Mouse (Mus musculus): Measurements from ENCODE around the gene Ptprs.
"Not testable (repeated sequence)": the region's sequence is repeated elsewhere in the genome, so short reads cannot be mapped to it uniquely, and the experiment has no call there.

Gene Ptprs

DNA sequence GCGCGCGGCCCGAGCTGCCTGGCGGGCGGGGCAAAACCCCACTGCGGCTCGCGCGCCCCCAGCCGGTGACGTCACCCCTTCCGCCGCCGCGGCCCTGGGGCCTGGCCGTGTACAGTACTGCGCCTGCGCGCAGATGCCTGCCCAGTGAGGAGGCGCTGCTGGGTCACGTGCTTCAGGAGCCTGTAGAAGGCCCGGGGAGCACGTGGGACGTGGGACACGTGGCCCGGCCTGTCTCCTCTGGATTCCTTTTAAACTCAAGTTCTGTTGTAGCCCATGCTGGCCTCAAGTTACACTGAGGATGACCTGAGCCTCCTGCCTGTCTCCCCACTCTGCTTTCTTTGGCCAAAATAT is at the start of gene Ptprs:
Gene Ptprs, minus strand, starts transcription at position 82 of the 351 bp plus-strand sequence.
- DNase-seq, result peak; percentile 84 to 94

GRCm38 (mm10) chr17:56524943-56525342 is 48.7 kb upstream of the Ptprs start:
- DNase-seq, result no peak

GRCm38 (mm10) chr17:56522744-56523143 is 46.5 kb upstream of the Ptprs start:
- DNase-seq, result no peak

DNA sequence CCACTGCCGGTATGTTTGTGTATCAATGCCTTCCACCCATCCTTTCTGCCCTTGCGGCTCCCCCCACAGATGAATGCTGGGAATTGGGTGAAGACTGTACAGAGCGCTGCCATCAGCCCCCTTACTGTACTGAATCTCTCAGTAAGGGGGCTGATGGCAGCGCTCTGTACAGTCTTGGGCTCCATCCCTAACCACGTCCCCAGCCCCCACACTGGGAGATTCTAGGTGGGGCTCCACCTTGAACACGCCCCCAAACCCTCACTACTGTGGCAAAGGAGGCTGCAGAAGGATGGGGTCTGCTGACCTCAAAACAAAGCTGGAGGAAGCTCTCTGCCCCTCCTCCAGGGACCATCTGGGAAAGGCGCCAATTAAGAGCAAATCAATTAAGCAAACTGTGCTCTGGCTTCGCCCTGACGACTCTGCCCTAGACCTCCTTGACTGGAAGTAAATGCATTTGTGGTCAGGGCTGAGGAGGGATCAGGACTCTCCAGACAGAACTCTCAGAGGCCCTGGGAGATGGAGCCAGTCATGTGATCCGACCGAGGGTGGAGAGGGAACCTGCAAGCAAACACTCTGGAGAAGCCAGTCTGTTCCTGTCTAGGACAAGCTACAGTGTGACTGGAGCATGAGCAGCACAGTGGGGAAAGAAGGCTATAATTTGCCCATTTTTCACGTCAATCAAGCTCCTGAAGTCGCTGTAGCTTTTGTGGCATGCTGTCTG is 39.6 kb upstream of the Ptprs start:
- peak in 1 of 2 experiments; percentile 14 for DNase-seq

DNA sequence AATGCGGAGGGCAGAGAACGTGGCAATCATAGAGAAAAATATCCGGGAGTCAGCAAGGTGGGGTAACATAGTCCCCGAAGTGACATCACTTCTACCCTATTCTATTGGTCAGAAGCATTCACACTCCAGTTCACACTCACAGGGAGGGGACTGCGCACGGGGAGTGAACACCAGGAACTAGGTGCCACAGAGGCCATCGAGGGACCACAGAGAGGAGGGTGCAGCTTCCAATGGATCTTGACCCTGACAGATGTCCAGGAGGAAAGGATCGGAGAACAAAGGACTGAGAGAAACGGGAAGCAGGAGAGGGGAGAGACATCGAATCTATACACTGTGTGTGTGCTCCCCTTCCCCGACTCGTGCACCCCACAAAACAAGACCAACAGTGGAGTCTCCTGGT is 38.6 kb upstream of the Ptprs start:
- DNase-seq, result no peak

DNA sequence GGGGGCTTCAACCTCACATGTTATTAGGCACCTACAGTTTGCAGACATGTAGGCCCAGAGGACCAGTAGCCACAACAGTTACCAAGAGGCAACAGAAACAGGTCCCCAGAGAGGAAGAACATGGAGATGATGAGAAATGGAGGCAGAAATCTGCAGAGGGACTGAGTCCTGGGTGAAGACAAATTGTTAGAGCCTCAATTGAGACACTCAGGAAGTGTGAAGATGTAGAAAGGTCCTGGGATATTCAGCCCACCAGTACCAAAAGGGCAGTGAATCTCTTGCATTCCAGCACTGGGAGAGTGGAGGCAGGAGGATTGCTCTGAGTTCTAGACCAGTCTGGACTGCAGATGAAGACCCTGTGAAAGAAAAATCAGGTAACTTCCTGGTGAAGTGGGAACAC is 38.0 kb upstream of the Ptprs start:
- DNase-seq, result no peak

DNA sequence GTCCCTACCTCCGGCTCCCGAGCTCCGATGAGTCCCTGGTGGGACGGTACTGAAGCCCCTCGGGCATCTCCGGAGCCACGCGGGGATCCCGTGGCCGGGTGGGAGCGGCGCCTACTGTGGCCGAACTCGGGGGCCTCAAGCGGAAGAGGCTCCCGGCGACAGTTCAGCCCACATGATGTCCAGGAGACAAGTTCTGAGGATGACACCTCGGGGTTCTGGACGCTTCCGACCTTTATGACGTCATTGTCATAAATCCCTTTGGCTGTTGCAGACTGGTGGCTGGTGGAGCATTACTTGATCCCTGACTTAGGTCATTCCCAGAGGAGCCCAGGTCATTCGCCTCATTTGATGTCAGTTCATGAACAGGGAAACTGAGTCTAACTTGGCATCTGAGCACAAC is 36.0 kb upstream of the Ptprs start, which contains the start of gene Znrf4:
Gene Znrf4, minus strand, starts transcription at position 122 of the 400 bp plus-strand sequence.
- DNase-seq, result no peak

GRCm38 (mm10) chr17:56511707-56512090 is 35.4 kb upstream of the Ptprs start:
- no peak for DNase-seq

- DNase-seq, result no peak
Observed at GRCm38 (mm10) chr17:56510970-56511706, 34.9 kb upstream of the Ptprs start.

- DNase-seq, result no peak
Observed at GRCm38 (mm10) chr17:56510473-56510969, 34.2 kb upstream of the Ptprs start.

DNA sequence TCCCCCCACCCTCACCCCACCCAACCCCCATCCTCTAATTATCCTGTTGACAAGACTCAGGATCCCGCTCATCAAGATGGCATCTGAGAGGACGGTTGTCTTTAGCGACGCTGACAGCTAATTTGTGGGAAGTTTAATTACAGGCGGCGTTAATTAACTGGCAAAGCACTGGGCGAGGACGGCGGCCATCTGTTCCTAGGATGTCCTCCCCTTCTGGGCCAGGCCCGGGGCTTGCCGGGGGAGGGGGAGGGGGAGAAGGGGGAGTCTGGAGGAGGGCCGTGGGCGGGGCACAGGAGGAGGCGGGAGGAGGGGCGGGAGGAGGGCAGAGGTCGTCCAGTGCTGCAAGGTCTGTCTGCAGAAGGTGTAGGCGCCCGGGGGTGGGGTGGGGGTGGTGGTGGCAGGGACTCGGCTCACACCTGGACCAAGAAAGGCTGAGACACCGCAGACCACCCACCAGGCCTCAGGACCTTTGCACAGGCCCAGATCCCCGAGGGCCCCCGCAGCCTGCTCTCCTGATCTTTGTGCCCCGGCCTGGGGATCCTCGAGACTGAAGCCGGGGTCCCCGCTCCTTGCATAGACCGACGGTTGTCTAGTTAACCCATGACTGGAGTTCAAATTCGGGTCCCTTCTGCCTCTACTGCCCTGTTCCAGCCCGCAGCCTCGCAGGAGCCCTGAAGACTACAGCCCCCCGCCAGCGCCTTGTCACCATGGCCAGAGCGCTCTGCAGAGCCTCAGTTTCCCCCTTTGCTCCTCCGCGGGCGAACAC is 33.6 kb upstream of the Ptprs start:
- peak; percentile 19 to 48 for DNase-seq

GRCm38 (mm10) chr17:56509021-56509640 is 32.8 kb upstream of the Ptprs start:
- DNase-seq, result no peak

DNA sequence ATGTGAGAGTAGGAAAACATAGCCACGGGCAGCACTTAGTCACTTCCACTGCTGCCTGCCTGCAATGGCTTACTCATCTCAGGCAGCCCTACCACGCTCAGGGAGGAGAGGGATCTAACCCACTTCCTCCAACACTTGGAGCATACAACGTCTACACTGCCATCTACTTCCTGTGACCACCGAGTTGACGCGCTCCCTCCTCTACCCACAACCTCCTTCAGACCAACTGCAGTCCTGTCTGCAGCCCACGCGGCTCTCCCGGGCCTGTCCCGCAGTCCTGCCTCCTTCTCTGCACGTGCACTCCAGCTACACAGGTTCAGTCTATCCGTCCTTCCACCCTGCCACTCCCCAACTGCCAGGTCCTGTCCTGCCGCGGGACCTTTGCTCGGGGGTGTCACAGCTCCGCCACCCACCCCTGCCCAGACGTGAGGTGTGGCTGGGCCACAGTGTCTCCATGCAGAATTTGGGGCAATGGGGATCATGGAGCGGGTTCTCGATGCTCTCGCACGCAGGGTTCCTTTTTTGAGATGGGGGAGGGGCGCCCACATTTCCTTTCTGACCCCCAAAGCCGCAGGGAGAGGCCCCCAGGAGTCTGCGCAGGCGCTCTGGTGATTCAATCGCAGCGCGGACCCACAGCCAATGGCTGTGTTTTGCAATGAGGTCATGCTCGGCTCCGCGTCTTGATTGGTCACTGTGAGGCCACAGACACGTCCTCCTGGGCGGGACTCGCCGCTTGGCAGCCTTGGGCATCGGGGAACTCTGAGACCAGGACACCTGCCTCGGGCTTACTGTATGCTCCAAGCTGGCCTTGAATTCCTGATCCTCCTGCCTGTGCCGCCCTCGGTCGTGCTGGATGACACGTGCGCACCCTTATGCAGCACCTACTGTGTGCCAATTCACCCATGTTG is 31.1 kb upstream of the Ptprs start:
- DNase-seq, result peak; percentile 92 to 97

- DNase-seq, result peak in 1 of 2 experiments; percentile 25
Observed at GRCm38 (mm10) chr17:56506417-56507065, 30.3 kb upstream of the Ptprs start.

DNA sequence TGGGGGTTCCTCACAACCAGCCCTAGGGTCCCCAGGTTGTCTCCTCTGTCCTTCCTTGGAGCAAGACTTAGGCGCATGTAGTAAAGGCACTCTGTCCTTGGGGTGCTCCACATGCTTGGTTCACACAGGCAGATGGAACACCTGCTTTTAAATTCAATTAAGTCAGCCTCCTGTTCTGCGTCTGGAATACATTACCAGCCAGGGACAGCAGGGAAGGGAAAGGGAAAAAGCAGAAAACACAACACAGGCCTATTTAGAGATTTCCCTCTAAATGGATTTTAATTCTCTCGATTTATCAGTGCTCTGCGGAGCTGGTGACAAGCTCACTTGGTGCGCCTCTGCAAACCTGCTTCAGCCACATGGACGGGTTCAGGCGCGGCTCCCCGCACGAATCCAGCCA is 29.1 kb upstream of the Ptprs start:
- peak in 1 of 2 experiments; percentile 7 for DNase-seq

DNA sequence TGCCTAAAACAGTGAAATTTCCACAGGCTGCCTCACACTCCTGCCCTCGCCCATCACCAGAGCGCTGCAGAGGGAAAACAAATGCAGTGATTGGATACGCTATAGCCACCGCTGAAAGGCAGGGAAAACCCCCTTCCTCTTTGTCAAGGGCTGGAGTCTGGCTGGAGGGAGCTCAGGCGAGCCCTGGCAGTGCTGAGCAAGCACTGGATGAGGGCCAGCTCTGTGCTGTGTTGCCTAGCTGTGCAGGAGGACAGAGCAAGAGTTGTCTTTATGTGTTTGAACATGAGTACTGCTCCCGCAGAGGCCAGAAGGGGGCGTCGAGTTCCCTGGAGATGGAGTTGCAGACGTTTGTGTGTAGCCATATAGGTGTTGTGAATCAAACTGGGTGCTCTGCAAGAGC is 26.2 kb upstream of the Ptprs start:
- peak in 1 of 2 experiments; percentile 62 for DNase-seq

DNA sequence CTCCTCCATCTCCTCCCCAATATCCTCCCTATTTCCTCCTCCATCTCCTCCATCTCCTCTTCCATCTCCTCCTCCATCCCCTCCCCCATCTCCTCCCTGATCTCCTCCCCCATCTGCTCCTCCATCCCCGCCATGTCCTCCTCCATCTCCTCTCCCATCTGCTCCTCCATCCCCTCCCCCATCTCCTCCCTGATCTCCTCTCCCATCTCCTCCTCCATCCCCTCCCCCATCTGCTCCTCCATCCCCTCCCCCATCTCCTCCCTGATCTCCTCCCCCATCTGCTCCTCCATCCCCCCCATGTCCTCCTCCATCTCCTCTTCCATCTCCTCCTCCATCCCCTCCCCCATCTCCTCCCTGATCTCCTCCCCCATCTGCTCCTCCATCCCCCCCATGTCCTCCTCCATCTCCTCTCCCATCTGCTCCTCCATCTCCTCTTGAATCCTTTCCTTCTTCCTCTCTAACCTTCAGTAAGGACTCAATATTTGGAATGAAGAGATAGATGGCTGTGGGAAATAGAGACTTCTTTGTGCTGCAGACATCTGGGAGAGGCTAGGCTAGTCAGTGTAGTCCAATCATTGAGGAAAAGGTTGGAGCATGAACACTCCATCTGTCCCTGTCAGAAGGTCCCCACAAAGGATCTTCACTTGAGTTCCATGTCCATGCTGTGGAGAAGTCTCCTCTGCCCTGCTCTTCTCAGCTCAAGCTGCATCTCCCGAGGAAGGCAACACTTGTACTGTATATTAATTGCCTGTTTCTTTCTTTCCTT is 25.5 kb upstream of the Ptprs start:
- not testable (repeated sequence) for DNase-seq

DNA sequence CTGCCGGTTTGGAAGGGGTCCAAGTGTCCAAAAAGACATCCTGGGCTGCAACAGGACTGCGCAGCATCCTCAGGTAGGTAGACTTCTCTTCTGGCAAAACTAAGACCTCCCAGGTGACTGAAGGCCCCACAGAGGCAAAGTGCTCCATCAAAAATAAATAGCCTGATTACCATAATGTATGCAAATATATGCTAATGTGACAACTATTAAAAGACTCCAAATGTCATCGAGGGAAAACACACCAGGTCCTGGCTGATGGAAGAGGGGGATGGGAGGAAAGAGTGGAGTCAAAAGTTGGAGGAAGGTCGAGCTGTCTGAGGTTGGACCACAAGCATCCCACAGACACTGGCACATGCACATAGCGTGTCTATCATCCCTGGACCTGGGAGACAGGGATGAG is 22.9 kb upstream of the Ptprs start:
- DNase-seq, result no peak

DNA sequence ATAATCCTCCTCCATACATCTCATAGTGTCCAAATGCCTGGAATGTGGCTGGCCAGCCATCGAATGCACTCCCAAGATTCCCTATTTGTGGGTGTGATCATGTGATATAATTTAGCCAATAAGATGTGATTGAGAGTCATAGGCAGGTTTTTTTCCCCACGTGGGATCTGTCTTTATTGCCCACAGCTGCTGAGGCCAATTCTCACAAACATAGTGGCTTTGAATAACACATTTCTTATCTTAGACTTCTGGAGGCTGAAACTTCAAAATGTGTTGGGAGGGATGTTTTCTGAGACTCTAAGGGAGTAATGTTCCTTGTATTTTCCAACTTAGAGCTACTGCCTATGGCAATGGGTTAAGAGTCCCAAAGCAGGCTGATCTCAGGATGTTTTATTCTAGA is 18.2 kb upstream of the Ptprs start:
- DNase-seq, result no peak

GRCm38 (mm10) chr17:56493841-56494240 is 17.6 kb upstream of the Ptprs start:
- no peak for DNase-seq
